In genomic region chr11:70674501-70674900, GRCm38 (mm10) we compare ENCODE assay signal across 19 mouse cellular contexts. TPM values are rescaled to one million over a fixed set of nuclear protein-coding genes. Genes with fewer than 3 reads are reported as not detected.
DNase-seq lines count a peak whose midpoint lies in the region; ATAC-seq and TF ChIP-seq lines count a peak whose summit lies in the region.
"Had no signal": no experiment of that assay in that cellular context is flagged by ENCODE, and none has a peak within 500 bp of the region (broad histone marks: within the 10 kb centered on the region; RNA-seq: fewer than 3 reads in every experiment).

No protein-coding gene starts in this region.

- no peak overlapping the region for H3K27ac ChIP-seq in forebrain, embryonic 11.5 days (ENCODE audit: low read depth, low read length)
- no peak overlapping the region for H3K27ac ChIP-seq in forebrain, embryonic 14.5 days (ENCODE audit: low read depth, low read length)
- peak overlapping the region; percentile 66; the same call in 1 of the 2 replicates for H3K27ac ChIP-seq in layer of hippocampus, adult 2 months
- H3K27ac ChIP-seq: forebrain, embryonic 10.5 days; kidney, embryonic 15.5 days; midbrain, embryonic 10.5 days had no signal

- no peak overlapping the region for H3K9ac ChIP-seq in forebrain, embryonic 11.5 days (ENCODE audit: low read length)
- H3K9ac ChIP-seq in forebrain, embryonic 14.5 days (ENCODE audit: low read length): no peak overlapping the region
- H3K9ac ChIP-seq: kidney, embryonic 15.5 days had no signal

- no peaks in the 10 kb centered on the region; the same call in 1 of the 2 replicates for H3K36me3 ChIP-seq in forebrain, embryonic 11.5 days (ENCODE audit: control insufficient read depth, insufficient read depth, low read length)
- H3K36me3 ChIP-seq in forebrain, embryonic 14.5 days (ENCODE audit: control insufficient read depth, insufficient read depth, low read length): peaks cover 54% of the 10 kb centered on the region

- no peaks in the 10 kb centered on the region for H3K9me3 ChIP-seq in forebrain, embryonic 11.5 days (ENCODE audit: control insufficient read depth, low read length)
- H3K9me3 ChIP-seq in forebrain, embryonic 14.5 days (replicated peaks; ENCODE audit: control insufficient read depth, low read length): no peaks in the 10 kb centered on the region
- H3K9me3 ChIP-seq: forebrain, embryonic 10.5 days; kidney, embryonic 15.5 days; midbrain, embryonic 10.5 days had no signal

- 59% methylated on average over 11 of the region's 11 CpGs for WGBS in forebrain, embryonic 11.5 days
- 64% methylated on average over 11 of the region's 11 CpGs for WGBS in forebrain, embryonic 14.5 days

- peak; percentile 50 for DNase-seq in forebrain, embryonic 11.5 days (ENCODE audit: low spot score)
- DNase-seq in forebrain, embryonic 14.5 days (ENCODE audit: low spot score): no peak
- DNase-seq in layer of hippocampus, adult 2 months (ENCODE audit: low spot score in 2 of 2): no peak
- DNase-seq in layer of hippocampus, postnatal 14 days (ENCODE audit: low spot score in 2 of 2): no peak
- DNase-seq in frontal cortex, postnatal 14 days (ENCODE audit: low spot score in 2 of 2): no peak
- DNase-seq in urinary bladder, postnatal 36 days (ENCODE audit: low spot score in 2 of 2): no peak
- DNase-seq: adrenal gland, adult 8-10 months; cerebellum, postnatal 36 days; heart, postnatal 36 days; left cerebral cortex, postnatal 4 days; lung, postnatal 4 days; thymus, adult 2 months had no signal

- H3K4me2 ChIP-seq in forebrain, embryonic 11.5 days (ENCODE audit: low read depth, low read length, severe bottlenecking): no peak overlapping the region
- no peak overlapping the region for H3K4me2 ChIP-seq in forebrain, embryonic 14.5 days (ENCODE audit: low read length)
- H3K4me2 ChIP-seq: kidney, embryonic 15.5 days had no signal

- TF ChIP-seq CTCF in layer of hippocampus, adult 2 months (conservative IDR thresholded peaks at IDR 0.05): no peak

- no peaks in the 10 kb centered on the region for H3K27me3 ChIP-seq in forebrain, embryonic 11.5 days (ENCODE audit: control insufficient read depth, insufficient read depth, low read length)
- H3K27me3 ChIP-seq in forebrain, embryonic 14.5 days (replicated peaks; ENCODE audit: control insufficient read depth, insufficient read depth, low read length): no peaks in the 10 kb centered on the region
- H3K27me3 ChIP-seq: kidney, embryonic 15.5 days had no signal

- H3K4me1 ChIP-seq in forebrain, embryonic 11.5 days (replicated peaks; ENCODE audit: control insufficient read depth, insufficient read depth, low read length): peaks cover 4% of the 10 kb centered on the region; the same call in 1 of the 2 replicates
- peaks cover 7% of the 10 kb centered on the region; the same call in 1 of the 2 replicates for H3K4me1 ChIP-seq in forebrain, embryonic 14.5 days (ENCODE audit: control insufficient read depth, insufficient read depth, low read length)

- H3K4me3 ChIP-seq in forebrain, embryonic 11.5 days (ENCODE audit: low read depth, low read length): no peak overlapping the region
- no peak overlapping the region for H3K4me3 ChIP-seq in forebrain, embryonic 14.5 days (ENCODE audit: low read depth, low read length)
- no peak overlapping the region for H3K4me3 ChIP-seq in layer of hippocampus, adult 2 months
- H3K4me3 ChIP-seq: forebrain, embryonic 10.5 days; kidney, embryonic 15.5 days; midbrain, embryonic 10.5 days had no signal

- ATAC-seq in forebrain, embryonic 11.5 days (replicated peaks; ENCODE audit: low FRiP score): no peak
- no peak for ATAC-seq in forebrain, embryonic 14.5 days
- peak; percentile 46 for ATAC-seq in granulocyte monocyte progenitor cell, adult 5-6 weeks (replicated peaks; ENCODE audit: poor library complexity, severe bottlenecking)
- ATAC-seq: CD4-positive, CD25-positive, alpha-beta regulatory T cell, adult 4 months; hindbrain, embryonic 16.5 days; intestine, embryonic 16.5 days had no signal

RNA-seq across cellular contexts. Expression of gene Spag7, which starts 5.3 kb away (rescaled TPM):
- 160 and 167 TPM in 2 replicates for polyA plus RNA-seq in forebrain, embryonic 11.5 days (2014; fragmentation: Nextera tagmentation; extraction: Ambion mirVana)
- 65.4 and 83.9 TPM in 2 replicates for polyA plus RNA-seq in forebrain, embryonic 14.5 days (2014; fragmentation: Nextera tagmentation; extraction: Ambion mirVana)
- total RNA-seq in layer of hippocampus, adult 2 months (2021): 10 to 100 TPM; 50.8 to 54.7 TPM
- total RNA-seq in layer of hippocampus, postnatal 14 days (2021): 10 to 100 TPM; 45.8 to 53.7 TPM
- total RNA-seq in granulocyte monocyte progenitor cell, adult 5-6 weeks (2014; fragmentation: Nextera tagmentation): 91.0 and 130 TPM in 2 replicates
- total RNA-seq in granulocyte monocyte progenitor cell, adult 5-6 weeks (2017): 46.8 and 49.8 TPM in 2 replicates

RNA-seq across cellular contexts. Expression of gene Camta2, which starts 13.4 kb away (rescaled TPM):
- 10.8 and 11.4 TPM in 2 replicates for polyA plus RNA-seq in forebrain, embryonic 11.5 days (2014; fragmentation: Nextera tagmentation; extraction: Ambion mirVana)
- 8.7 and 14.9 TPM in 2 replicates for polyA plus RNA-seq in forebrain, embryonic 14.5 days (2014; fragmentation: Nextera tagmentation; extraction: Ambion mirVana)
- 100 to 1,000 TPM; 387 to 403 TPM for total RNA-seq in layer of hippocampus, adult 2 months (2021)
- 100 to 1,000 TPM; 288 to 296 TPM for total RNA-seq in layer of hippocampus, postnatal 14 days (2021)
- 18.7 and 25.2 TPM in 2 replicates for total RNA-seq in granulocyte monocyte progenitor cell, adult 5-6 weeks (2014; fragmentation: Nextera tagmentation)
- total RNA-seq in granulocyte monocyte progenitor cell, adult 5-6 weeks (2017): 1.5 and 3.0 TPM in 2 replicates

RNA-seq across cellular contexts. Expression of gene Eno3, which starts 17.5 kb away (rescaled TPM):
- polyA plus RNA-seq in forebrain, embryonic 11.5 days (2014; fragmentation: Nextera tagmentation; extraction: Ambion mirVana): 16.6 and 17.4 TPM in 2 replicates
- polyA plus RNA-seq in forebrain, embryonic 14.5 days (2014; fragmentation: Nextera tagmentation; extraction: Ambion mirVana): 5.7 and 5.9 TPM in 2 replicates
- 1 to 10 TPM; 6.6 to 7.9 TPM for total RNA-seq in layer of hippocampus, adult 2 months (2021)
- 10 to 100 TPM in 1 of 2 experiments, 1 to 10 TPM in 1; 5.9 to 10.1 TPM for total RNA-seq in layer of hippocampus, postnatal 14 days (2021)
- 14.9 and 18.9 TPM in 2 replicates for total RNA-seq in granulocyte monocyte progenitor cell, adult 5-6 weeks (2014; fragmentation: Nextera tagmentation)
- 4.5 and 5.9 TPM in 2 replicates for total RNA-seq in granulocyte monocyte progenitor cell, adult 5-6 weeks (2017)

RNA-seq across cellular contexts. Expression of gene Pfn1, which starts 20.1 kb away (rescaled TPM):
- polyA plus RNA-seq in forebrain, embryonic 11.5 days (2014; fragmentation: Nextera tagmentation; extraction: Ambion mirVana): 1,387 and 1,399 TPM in 2 replicates
- polyA plus RNA-seq in forebrain, embryonic 14.5 days (2014; fragmentation: Nextera tagmentation; extraction: Ambion mirVana): 793 and 798 TPM in 2 replicates
- 100 to 1,000 TPM; 333 to 349 TPM for total RNA-seq in layer of hippocampus, adult 2 months (2021)
- total RNA-seq in layer of hippocampus, postnatal 14 days (2021): 100 to 1,000 TPM; 340 to 380 TPM
- total RNA-seq in granulocyte monocyte progenitor cell, adult 5-6 weeks (2014; fragmentation: Nextera tagmentation): 1,205 and 1,364 TPM in 2 replicates
- total RNA-seq in granulocyte monocyte progenitor cell, adult 5-6 weeks (2017): 425 and 461 TPM in 2 replicates

RNA-seq across cellular contexts. Expression of gene Inca1, which starts 25.5 kb away (rescaled TPM):
- polyA plus RNA-seq in forebrain, embryonic 11.5 days (2014; fragmentation: Nextera tagmentation; extraction: Ambion mirVana): 0.65 and 1.3 TPM in 2 replicates
- polyA plus RNA-seq in forebrain, embryonic 14.5 days (2014; fragmentation: Nextera tagmentation; extraction: Ambion mirVana): 0.75 and 1.1 TPM in 2 replicates
- total RNA-seq in layer of hippocampus, adult 2 months (2021): 1 to 10 TPM; 2.9 to 5.0 TPM
- 1 to 10 TPM; 1.9 to 2.1 TPM for total RNA-seq in layer of hippocampus, postnatal 14 days (2021)
- not detected in 2 replicates for total RNA-seq in granulocyte monocyte progenitor cell, adult 5-6 weeks (2014; fragmentation: Nextera tagmentation)
- not detected in 2 replicates for total RNA-seq in granulocyte monocyte progenitor cell, adult 5-6 weeks (2017)

Comparison
In these comparisons a context has a peak if more than half of its experiments do, and no peak if none do; other contexts are left out.
1. RNA of gene Camta2, which starts 13.4 kb away (total RNA-seq): 387 to 403 TPM in layer of hippocampus, adult 2 months and 288 to 296 TPM in layer of hippocampus, postnatal 14 days; 1.5 to 25.2 TPM in granulocyte monocyte progenitor cell, adult 5-6 weeks; every median in the first group is over 10 times any median in the second.